Mouse (Mus musculus) CH12.LX (cell line): ENCODE data around the gene Snx17.

ENCODE experiments used
- CTCF ChIP-seq, 2 experiments: IDR thresholded peaks in 1 of 2; conservative IDR thresholded peaks in 1 of 2; 2 replicates each; pipeline ENCODE4 v1.5.1; 2011 to 2012; ENCODE audit warnings: low read depth in 2 of 2, low read length in 2 of 2, improper control_type of control experiment in 1 of 2, inconsistent platforms in 1 of 2, mild to moderate bottlenecking in 1 of 2, moderate library complexity in 1 of 2
- MAFK ChIP-seq: IDR thresholded peaks from 2 replicates; pipeline ENCODE4 v1.6.1; 2011; ENCODE audit warnings: low read length, improper control_type of control experiment; ENCODE audit not compliant: insufficient replicate concordance
- NELFE ChIP-seq: IDR thresholded peaks from 2 replicates; pipeline ENCODE4 v1.6.1; 2011; ENCODE audit warnings: low read depth, low read length, improper control_type of control experiment
- POLR2A ChIP-seq: IDR thresholded peaks from 2 replicates; pipeline ENCODE4 v1.6.1; 2011; ENCODE audit warnings: low read depth, mild to moderate bottlenecking, improper control_type of control experiment, low read length
- ZKSCAN1 ChIP-seq: IDR thresholded peaks from 2 replicates; pipeline ENCODE4 v1.6.1; 2012; ENCODE audit warnings: low read depth, inconsistent platforms, low read length, improper control_type of control experiment, borderline replicate concordance

- TF ChIP-seq CTCF (conservative IDR thresholded peaks at IDR 0.05 in 1 of 2, IDR thresholded peaks at IDR 0.05 in 1 of 2; ENCODE audit: low read depth in 2 of 2, low read length in 2 of 2) = no peak
- TF ChIP-seq POLR2A = no peak
- TF ChIP-seq ZKSCAN1 = no peak
- TF ChIP-seq MAFK = no peak
- no peak for TF ChIP-seq NELFE
Observed at GRCm38 (mm10) chr5:31219474-31219873, 26.4 kb downstream of the Snx17 start.
